Mouse (Mus musculus) kidney, postnatal 4 days (tissue): ENCODE data around the gene Map2k7.
A peak's percentile ranks its signal among the peaks of the same experiment; 100 is the strongest.

ENCODE experiments used
- DNase-seq, 2 experiments: peaks; one replicate each; pipeline ENCODE4 v3.0.0; 2021; ENCODE audit warnings: mixed read lengths in 2 of 2

Map2k7 gene

GRCm38 (mm10) chr8:4238434-4239192 lies at the start of gene Map2k7, which contains the start of gene Gm49320:
TSS of gene Map2k7 (plus strand) at chr8:4238740.
TSS of gene Gm49320 (plus strand) at chr8:4238865.
- DNase-seq = peak; percentile 100

- DNase-seq = no peak
Observed at GRCm38 (mm10) chr8:4189031-4189722, 49.4 kb upstream of the Map2k7 start.

- DNase-seq = no peak
Observed at GRCm38 (mm10) chr8:4192305-4192704, 46.2 kb upstream of the Map2k7 start.

GRCm38 (mm10) chr8:4192807-4193587 lies 45.5 kb upstream of the Map2k7 start:
- DNase-seq = peak; percentile 94

- no peak for DNase-seq
Observed at GRCm38 (mm10) chr8:4193588-4193894, 45.0 kb upstream of the Map2k7 start.

- no peak for DNase-seq
Observed at GRCm38 (mm10) chr8:4201321-4201720, 37.2 kb upstream of the Map2k7 start.

- DNase-seq = peak; percentile 18 to 40
Observed at GRCm38 (mm10) chr8:4205246-4206123, 33.1 kb upstream of the Map2k7 start.

- peak; percentile 20 to 41 for DNase-seq
Observed at GRCm38 (mm10) chr8:4206182-4207015, 32.1 kb upstream of the Map2k7 start.

GRCm38 (mm10) chr8:4207016-4207350 lies 31.6 kb upstream of the Map2k7 start:
- no peak for DNase-seq

GRCm38 (mm10) chr8:4211097-4211496 lies 27.4 kb upstream of the Map2k7 start:
- no peak for DNase-seq

GRCm38 (mm10) chr8:4212809-4213209 lies 25.7 kb upstream of the Map2k7 start:
- peak; percentile 44 to 54 for DNase-seq

- peak; percentile 72 to 80 for DNase-seq
Observed at GRCm38 (mm10) chr8:4213210-4214005, 25.1 kb upstream of the Map2k7 start.

GRCm38 (mm10) chr8:4214006-4214980 lies 24.2 kb upstream of the Map2k7 start:
- DNase-seq = peak; percentile 62 to 70

GRCm38 (mm10) chr8:4216296-4216695 lies 22.2 kb upstream of the Map2k7 start:
- DNase-seq = no peak

GRCm38 (mm10) chr8:4216791-4217621 lies 21.5 kb upstream of the Map2k7 start, which contains the start of gene Prr36:
TSS of gene Prr36 (minus strand) at chr8:4217459.
- DNase-seq = peak; percentile 53 to 68

- DNase-seq = no peak
Observed at GRCm38 (mm10) chr8:4219617-4220016, 18.9 kb upstream of the Map2k7 start.

- no peak for DNase-seq
Observed at GRCm38 (mm10) chr8:4222059-4222458, 16.5 kb upstream of the Map2k7 start.

GRCm38 (mm10) chr8:4226323-4226722 lies 12.2 kb upstream of the Map2k7 start:
- no peak for DNase-seq
